Mouse (Mus musculus) spleen, adult 18-20 months (tissue): ENCODE results near the gene Apol6.

ENCODE experiments used
- DNase-seq, 2 experiments: peaks; one replicate each; pipeline ENCODE4 v3.0.0; 2022; ENCODE audit warnings: mixed read lengths in 2 of 2

Gene Apol6

GRCm38 (mm10) chr15:77071501-77071900, 27.0 kb downstream of the Apol6 start:
- no peak for DNase-seq

DNA sequence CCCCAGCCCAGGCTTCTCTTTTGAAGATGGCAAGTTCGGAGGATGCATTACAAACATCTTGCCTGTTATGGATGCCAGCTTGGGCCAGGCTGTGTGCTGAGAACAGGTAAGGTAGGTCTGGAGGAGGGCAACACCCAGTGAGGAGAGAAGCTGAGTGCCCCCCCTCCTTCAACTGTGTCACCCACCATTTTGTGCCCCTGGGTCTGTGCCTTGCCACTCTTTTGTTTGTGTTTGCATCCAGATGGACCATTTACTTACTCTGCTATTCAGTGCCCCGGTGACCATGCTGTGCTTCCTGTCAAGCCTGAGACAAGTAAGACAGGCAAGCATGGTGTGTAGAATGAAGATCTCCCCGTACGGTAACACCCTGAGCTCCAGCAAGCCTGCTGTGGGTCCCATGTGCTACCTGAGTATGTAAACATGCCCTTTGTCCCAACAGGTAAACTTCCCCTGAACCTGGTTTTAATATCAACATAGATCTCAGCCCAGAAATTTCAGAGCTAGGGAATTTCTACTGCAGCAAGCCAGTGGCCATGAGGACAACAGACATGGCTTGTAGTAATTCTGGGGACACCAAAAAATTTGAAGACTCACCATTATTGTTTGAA, 28.1 kb downstream of the Apol6 start:
- DNase-seq, result no peak

DNA sequence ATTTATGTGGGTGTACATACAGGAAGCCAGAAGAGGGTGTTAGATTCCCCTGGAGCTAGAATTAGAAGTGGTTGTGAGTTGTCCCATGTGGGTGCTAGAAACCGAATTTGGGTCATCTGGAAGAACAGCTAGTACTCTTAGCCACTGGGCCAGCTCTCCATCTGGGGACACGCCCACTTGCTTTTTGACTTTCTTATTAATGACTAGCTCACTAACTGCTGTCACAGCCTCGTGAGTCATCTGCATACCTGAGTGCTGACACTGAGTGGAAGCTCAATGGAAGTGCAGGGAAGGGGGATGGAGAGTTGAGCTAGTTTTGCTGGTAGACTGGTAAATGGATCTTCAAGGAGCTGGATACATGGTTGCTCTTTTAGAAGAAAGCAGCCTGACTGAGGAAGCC, 32.0 kb downstream of the Apol6 start:
- DNase-seq, result no peak

GRCm38 (mm10) chr15:77077906-77078305, 33.4 kb downstream of the Apol6 start:
- no peak for DNase-seq

DNA sequence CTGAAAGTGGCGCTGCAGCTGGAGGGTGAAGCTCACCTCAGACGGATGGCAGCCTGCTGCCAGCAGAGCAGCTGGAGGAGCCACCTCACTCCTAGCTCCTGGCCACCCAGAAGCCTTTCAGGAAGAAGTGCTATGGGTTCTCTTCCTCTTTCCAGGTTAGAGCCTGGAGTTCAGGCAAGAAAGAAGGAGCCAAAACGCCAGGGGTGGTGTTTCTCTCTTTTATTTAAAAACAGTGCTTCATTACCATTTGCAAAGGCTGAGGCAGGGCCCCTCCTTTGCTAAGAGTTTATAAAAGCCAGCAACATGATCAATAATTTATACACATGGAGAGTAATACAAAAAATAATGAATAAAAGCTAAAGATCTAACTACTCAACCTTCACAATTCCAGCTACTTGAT, 34.3 kb downstream of the Apol6 start:
- DNase-seq, result no peak

GRCm38 (mm10) chr15:77079256-77079822, 34.8 kb downstream of the Apol6 start:
- no peak for DNase-seq

DNA sequence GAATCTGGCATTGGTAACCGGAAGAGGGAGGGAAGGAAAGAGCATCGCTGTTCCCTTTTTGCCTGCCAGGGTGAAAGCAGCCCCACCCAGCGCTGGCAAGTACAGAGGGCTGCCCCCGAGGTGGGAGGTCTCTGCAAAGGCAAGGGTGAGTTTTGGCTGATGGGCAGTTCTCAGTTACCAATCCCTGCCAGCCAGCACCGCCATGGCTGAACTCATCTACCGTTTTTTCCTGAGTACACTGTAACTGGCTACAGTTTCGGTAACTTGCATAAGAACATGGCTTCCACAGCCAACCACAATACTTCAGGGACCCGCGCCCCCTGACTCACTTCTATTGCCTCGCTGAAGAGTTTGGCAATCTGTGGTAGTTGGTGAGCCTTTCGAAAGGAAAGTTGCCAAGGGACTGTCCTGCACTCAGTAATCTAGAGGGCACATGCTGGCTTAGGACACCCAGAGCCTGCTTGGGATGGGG, 35.4 kb downstream of the Apol6 start:
- DNase-seq, result no peak

- DNase-seq, result no peak
These were observed 36.2 kb downstream of the Apol6 start for GRCm38 (mm10) chr15:77080684-77081254.

DNA sequence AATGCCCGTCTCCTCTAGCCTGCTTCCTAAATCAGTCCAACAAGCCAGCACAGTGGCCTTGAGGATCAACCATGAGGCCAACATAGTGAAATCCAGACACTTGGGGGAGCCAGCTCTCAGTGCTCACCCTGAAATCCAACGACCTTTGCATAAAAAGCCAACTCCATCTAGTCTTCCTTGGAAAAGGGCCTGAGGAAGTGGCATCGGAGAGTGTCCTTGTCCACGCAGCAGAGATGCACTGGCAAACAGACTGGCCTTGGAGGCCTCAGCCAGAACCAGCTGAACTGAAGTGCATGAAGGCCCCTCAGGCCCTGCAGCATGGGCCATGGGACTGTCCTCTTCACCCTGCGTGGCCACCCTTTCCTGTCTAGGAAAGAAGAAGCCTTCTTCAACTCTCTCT, 36.9 kb downstream of the Apol6 start:
- no peak for DNase-seq

DNA sequence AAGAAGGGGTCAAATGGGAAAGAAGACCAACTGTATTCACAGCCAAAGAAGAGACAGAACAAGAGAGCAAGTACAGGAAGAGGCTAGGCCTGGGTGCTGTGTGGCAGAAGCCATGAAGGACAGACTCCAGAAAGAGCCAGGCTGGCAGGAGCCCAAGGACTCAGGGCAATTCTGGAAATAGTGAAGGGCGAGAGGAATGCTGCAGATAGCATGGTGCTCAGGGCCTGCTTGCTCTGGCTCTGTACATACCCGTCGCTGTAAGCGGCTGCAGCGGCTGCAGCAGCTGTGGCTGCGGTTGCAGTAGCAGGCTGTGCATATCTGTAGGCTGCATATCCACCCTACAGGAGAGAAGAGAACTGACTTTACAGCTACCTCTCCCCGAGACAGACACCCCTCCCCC, 41.3 kb downstream of the Apol6 start:
- DNase-seq, result no peak

GRCm38 (mm10) chr15:77086488-77086887, 42.0 kb downstream of the Apol6 start:
- DNase-seq, result no peak

GRCm38 (mm10) chr15:77089249-77089648, 44.7 kb downstream of the Apol6 start:
- no peak for DNase-seq

- DNase-seq, result no peak
These were observed 46.0 kb downstream of the Apol6 start for GRCm38 (mm10) chr15:77090531-77090930.

GRCm38 (mm10) chr15:77091394-77091793, 46.9 kb downstream of the Apol6 start:
- DNase-seq, result no peak

- DNase-seq, result no peak
These were observed 49.9 kb downstream of the Apol6 start for GRCm38 (mm10) chr15:77094431-77094830.

- DNase-seq, result no peak
These were observed 50.7 kb downstream of the Apol6 start for GRCm38 (mm10) chr15:77095216-77095615.

- DNase-seq, result no peak
These were observed 52.8 kb downstream of the Apol6 start for GRCm38 (mm10) chr15:77097358-77097757.

- DNase-seq, result no peak
These were observed 55.2 kb downstream of the Apol6 start for GRCm38 (mm10) chr15:77099756-77100155.

- DNase-seq, result no peak
These were observed 58.2 kb downstream of the Apol6 start for GRCm38 (mm10) chr15:77102685-77103084.

- DNase-seq, result no peak
These were observed 60.0 kb downstream of the Apol6 start for GRCm38 (mm10) chr15:77104349-77105158.

GRCm38 (mm10) chr15:77105273-77105672, 60.7 kb downstream of the Apol6 start:
- no peak for DNase-seq
